Mouse (Mus musculus) ES-Bruce4 (cell line): ENCODE data around the gene Kat6b.

ENCODE experiments used
- CTCF ChIP-seq: IDR thresholded peaks from one replicate; pipeline ENCODE4 v1.8.1; 2011; ENCODE audit warnings: low read depth, low read length
- POLR2A ChIP-seq: IDR thresholded peaks from one replicate; pipeline ENCODE4 v1.8.1; 2011; ENCODE audit warnings: low read length; ENCODE audit not compliant: insufficient read depth

DNA sequence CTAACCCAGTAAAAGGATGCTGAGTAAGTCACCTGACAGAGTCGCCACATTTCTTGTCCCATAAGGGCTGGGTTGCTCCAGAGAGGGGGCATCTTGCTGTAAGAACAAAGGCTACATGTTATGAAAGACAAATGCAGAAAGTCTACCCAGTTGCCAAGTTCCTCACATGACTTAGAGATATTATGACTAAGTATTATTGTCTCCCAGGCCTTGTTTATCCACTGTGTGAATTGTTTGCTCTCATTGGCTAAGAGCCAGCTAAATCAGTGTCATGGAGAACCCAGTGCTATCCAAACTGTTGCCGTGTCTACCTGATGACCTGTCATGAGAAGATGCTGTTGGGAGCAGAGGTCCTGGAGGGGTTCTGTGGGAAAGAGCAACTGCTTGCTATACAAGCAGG, 27.3 kb upstream of the Kat6b start:
- TF ChIP-seq CTCF: no peak
- no peak for TF ChIP-seq POLR2A
